Mouse (Mus musculus) ES-E14 (cell line): Measurements from ENCODE around the gene Asrgl1.

Experiments used
- CHD2 ChIP-seq: IDR thresholded peaks from 2 replicates; pipeline ENCODE4 v1.6.1; 2014; ENCODE audit warnings: mild to moderate bottlenecking, low read depth, low read length, inconsistent platforms
- HCFC1 ChIP-seq: IDR thresholded peaks from 2 replicates; pipeline ENCODE4 v1.6.1; 2012; ENCODE audit warnings: low read length, inconsistent platforms, borderline replicate concordance; ENCODE audit not compliant: insufficient read depth
- MAFK ChIP-seq: IDR thresholded peaks from 2 replicates; pipeline ENCODE4 v1.6.1; 2014; ENCODE audit warnings: mild to moderate bottlenecking, low read depth, low read length, inconsistent platforms; ENCODE audit not compliant: insufficient read depth
- ZC3H11A ChIP-seq: IDR thresholded peaks from 2 replicates; pipeline ENCODE4 v1.6.1; 2012; ENCODE audit warnings: low read depth, mild to moderate bottlenecking, inconsistent platforms, low read length, borderline replicate concordance

GRCm38 (mm10) chr19:9075558-9075957 lies 59.9 kb downstream of the Asrgl1 start:
- TF ChIP-seq ZC3H11A (no peak), CHD2 (no peak), HCFC1 (no peak), MAFK (peak; percentile 60; the same call in 1 of the 2 replicates)
